Mouse (Mus musculus): ENCODE results near the gene Zfp866. TPM values are rescaled to one million over a fixed set of nuclear protein-coding genes. Genes with fewer than 3 reads are reported as not detected.

The Zfp866 gene
- 8.4 and 17.9 TPM in 2 replicates for polyA plus RNA-seq (2012; rRNA removed; ENCODE audit: low replicate concordance)

DNA sequence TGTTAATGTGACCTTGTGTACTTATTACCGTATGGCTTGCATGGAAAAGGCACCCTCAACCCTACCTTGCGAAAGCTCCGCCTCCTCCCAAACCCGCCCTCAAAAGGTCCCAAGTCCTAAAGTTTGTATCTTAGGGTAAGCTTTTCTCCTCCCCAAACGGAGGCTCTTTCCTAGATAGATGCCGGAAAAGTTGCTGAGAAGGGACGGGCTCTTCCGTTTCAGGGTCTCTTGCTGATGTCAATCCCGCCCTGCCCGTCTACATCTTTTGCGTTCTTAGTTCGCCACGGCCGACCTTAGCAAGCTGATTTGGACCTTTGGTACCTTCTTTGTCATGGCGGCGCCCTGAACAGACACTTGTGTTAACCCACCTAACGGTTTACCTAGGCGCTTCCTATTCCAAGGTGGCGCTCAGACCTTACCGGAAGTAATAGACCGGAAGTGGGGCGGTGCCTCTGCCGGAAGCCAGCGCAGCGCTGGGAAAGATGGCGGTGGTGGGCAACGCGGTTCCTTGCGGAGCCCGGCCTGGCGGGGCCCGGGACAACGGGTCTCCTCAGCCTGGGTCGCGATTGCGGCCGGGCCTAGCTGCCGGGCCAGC, at the start of gene Zfp866, which contains the start of gene Atp13a1:
Zfp866 (minus strand) TSS at position 406 of the 595 bp plus-strand sequence.
Atp13a1 (plus strand) TSS at position 391 of the 595 bp plus-strand sequence.

DNA sequence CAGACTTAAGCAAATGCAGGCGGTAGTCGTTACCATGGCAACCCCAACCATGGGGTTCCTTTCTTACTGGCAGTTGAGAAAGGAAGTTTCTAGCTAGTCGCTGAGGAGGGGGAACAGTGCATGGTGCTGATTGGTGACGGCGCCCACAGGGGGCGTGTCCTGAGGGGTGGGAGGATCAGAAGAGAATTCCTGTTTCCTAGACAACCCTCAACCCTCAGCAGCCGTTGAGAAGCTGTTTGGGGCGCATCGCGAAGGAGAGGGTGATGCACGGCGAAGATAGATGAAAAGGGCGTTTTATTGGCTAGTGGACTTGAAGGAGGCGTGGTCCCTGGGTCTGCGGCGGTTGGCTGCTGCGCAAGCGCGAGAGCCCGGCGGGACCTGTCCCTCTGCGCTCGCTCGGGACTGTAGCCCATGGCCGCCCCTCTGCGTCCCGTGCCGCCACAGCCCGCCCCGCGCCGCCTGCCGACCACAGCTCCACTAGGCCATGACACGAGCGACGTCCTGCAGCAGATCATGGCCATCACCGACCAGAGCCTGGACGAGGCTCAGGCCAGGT, 41.4 kb upstream of the Zfp866 start, which contains the start of gene Pbx4:
Pbx4 (plus strand) TSS at position 194 of the 556 bp plus-strand sequence.

DNA sequence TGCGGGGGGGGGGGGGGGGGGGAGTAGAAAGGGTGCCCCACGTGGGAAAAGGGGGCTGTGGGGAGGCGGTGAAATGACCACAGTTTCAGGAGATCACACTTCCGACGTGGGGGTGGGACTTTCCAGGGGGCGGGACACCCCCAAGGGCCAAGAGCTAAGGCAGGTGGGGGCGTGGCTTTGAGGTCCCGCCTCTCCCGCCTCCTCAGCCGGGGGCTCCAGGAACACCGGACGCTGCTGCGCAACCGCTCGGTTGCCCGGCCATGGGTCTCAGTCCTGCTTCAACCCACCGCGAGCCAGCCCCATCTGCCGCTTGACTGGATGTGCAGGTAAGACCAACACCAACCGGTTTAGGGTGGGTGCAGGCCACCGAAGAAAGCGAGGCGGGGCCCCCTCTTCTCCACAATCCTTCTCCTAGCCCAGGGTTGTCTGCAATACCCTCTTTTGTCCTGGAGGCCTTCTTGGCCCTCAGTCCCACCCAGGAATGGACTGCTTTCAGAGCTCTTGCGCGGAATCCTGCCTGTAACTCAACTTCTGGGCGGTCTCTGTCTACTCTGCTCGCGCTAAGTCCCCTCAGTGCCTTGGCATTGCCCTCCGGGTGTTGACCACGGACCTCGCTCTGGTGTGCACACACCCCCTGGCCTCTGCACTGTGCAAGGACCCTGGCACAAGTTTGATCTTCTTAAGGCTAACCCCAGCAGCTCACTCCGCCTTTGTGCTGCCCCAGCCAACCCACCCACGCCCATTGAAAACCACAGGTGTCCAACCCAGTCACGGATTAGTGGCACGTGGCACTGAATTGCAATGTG, 31.6 kb upstream of the Zfp866 start, which contains the start of gene Lpar2:
Lpar2 (plus strand) TSS at position 44 of the 806 bp plus-strand sequence.

DNA sequence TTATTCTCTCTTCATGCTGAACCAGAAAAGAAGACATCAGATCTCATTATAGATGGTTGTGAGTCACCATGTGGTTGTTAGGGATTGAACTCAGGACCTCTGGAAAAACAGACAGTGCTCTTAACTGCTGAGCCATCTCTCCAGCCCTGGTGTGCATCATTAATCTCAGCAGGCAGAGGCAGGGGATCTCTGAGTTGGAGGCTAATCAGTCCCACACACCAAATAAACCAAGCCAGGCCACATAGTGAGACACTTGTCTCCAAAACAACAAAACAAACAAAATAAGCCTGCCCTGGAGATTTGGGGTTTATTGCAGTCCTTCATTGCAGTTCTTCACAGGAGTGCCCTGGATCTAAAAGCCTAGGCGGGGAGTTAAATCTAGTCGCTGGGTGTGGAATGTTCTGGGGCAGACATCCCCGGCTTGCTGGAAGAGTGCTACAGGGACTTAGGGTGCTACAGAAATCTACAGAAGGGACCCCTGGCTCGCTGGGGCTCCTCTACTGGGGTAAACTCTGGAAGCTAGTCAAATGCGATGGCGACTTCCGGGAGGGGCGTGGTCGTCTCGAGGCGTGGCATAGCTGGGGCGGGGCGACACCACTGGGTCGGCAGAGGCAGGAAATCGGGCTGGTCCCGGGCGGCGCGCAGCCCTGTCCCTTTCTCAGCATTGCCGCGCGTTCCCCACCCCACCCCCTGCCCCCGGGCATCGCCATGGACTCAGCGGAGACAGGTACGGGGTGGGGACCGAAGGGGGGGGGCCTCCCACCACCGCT, 17.3 kb upstream of the Zfp866 start, which contains the start of gene Gmip:
Gmip (plus strand) TSS at position 586 of the 770 bp plus-strand sequence.

DNA sequence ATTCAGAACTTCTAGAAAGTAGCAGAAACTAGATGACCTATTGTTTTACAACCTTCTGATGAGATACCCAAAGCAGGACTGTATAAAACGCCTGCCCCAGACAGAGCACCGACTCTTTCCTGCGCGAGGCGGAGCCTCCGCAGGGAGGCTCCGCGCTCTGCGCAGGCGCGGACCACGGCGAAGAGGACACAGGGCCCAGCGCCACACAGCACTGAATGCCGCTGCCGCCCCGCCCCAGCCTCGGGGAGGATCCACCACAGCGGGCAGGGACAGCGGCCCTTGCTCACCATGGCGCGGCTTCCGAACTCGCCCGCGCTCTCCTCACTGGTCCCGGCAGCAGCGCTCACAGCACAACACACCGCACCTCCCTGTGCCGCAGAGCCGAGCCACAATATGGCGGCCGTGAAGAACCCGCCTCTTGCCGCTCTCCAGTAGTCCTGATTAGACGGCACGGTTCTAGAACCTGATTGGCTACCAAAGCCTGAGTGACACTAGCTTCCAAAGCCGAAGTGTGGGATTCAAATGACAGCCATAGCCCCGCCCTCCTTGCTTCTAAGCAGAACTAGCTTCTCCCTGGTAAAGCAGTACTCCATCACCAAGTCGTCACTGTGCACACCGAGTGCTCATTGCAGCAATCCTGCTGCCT, 16.4 kb downstream of the Zfp866 start, which contains the start of gene Gm20422:
Gm20422 (minus strand) TSS at position 384 of the 646 bp plus-strand sequence.

DNA sequence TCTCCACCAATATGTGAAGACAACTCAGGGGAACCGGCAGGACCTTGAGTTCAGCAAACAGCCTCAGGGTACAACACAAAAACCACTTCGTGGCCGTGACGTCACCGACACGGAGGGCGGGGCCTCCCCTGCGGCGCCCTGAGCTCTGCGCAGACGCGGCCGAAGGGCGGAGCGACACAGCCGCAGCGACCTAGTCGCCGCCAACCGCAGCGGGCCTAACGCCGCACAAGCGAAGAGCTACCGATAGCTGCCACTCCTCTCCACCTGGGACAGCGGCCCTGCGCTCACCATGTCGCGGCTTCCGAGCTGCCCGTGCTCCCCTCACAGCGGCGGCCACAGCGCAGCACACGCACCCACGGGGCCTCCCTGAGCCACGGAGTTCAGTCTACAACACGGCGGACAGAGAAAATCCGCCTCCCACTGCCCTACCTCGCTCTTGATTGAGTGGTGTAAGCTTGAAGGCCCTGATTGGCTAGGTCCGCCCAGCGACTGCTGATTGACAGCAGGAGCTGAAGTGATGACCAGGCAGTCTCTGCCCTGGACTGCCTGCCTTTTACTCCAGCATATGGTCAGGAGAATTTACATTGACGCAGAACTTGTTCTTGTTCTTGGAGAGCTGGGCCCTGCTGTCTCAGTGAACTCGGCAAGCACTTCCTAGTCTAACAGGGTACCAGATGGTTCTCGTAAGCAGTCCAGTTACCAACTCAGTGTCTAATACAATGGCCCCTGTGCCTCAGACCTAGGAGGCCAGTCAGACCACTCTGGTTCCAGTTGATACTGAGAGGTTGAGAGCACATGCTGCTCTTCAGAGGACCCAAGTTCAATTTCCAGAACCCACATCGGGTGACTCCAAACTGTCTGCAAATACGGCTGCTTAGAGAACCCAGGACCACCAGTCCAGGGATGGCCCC, 41.2 kb downstream of the Zfp866 start, which contains the start of gene Zfp963:
Zfp963 (minus strand) TSS at position 427 of the 911 bp plus-strand sequence.

Other genes starting within 250 kb of the Zfp866 start
- gene Zfp868, start 165.6 kb downstream of the Zfp866 start, polyA plus RNA-seq (2012; rRNA removed; ENCODE audit: low replicate concordance): 6.5 and 6.6 TPM in 2 replicates
- 1.0 and 2.0 TPM in 2 replicates for gene Zfp964, start 136.7 kb downstream of the Zfp866 start, polyA plus RNA-seq (2012; rRNA removed; ENCODE audit: low replicate concordance)
- 4.0 and 5.9 TPM in 2 replicates for gene Zfp869, start 80.5 kb downstream of the Zfp866 start, polyA plus RNA-seq (2012; rRNA removed; ENCODE audit: low replicate concordance)
- gene Zfp963, start 41.2 kb downstream of the Zfp866 start, polyA plus RNA-seq (2012; rRNA removed; ENCODE audit: low replicate concordance): 1.5 and 2.5 TPM in 2 replicates
- 1.1 and 2.3 TPM in 2 replicates for gene Gm20422, start 16.3 kb downstream of the Zfp866 start, polyA plus RNA-seq (2012; rRNA removed; ENCODE audit: low replicate concordance)
- 45.6 and 98.1 TPM in 2 replicates for gene Atp13a1, start within 50 bp of the Zfp866 start, polyA plus RNA-seq (2012; rRNA removed; ENCODE audit: low replicate concordance)
- gene Gmip, start 17.5 kb upstream of the Zfp866 start, polyA plus RNA-seq (2012; rRNA removed; ENCODE audit: low replicate concordance): 25.8 and 73.1 TPM in 2 replicates
- gene Lpar2, start 31.3 kb upstream of the Zfp866 start, polyA plus RNA-seq (2012; rRNA removed; ENCODE audit: low replicate concordance): 0.34 and 5.2 TPM in 2 replicates
- 0.79 and 5.2 TPM in 2 replicates for gene Pbx4, start 41.3 kb upstream of the Zfp866 start, polyA plus RNA-seq (2012; rRNA removed; ENCODE audit: low replicate concordance)
- 0.07 and 0.41 TPM in 2 replicates for gene Cilp2, start 96.5 kb upstream of the Zfp866 start, polyA plus RNA-seq (2012; rRNA removed; ENCODE audit: low replicate concordance)
- 0.56 and 1.2 TPM in 2 replicates for gene Tssk6, start 111.0 kb upstream of the Zfp866 start, polyA plus RNA-seq (2012; rRNA removed; ENCODE audit: low replicate concordance)
- 124 and 130 TPM in 2 replicates for gene Ndufa13, start 111.4 kb upstream of the Zfp866 start, polyA plus RNA-seq (2012; rRNA removed; ENCODE audit: low replicate concordance)
- gene Yjefn3, start 111.5 kb upstream of the Zfp866 start, polyA plus RNA-seq (2012; rRNA removed; ENCODE audit: low replicate concordance): 3.1 and 5.2 TPM in 2 replicates
- 50.7 and 79.7 TPM in 2 replicates for gene Gatad2a, start 205.2 kb upstream of the Zfp866 start, polyA plus RNA-seq (2012; rRNA removed; ENCODE audit: low replicate concordance)